Mouse (Mus musculus) olfactory bulb, adult 2 months (tissue): ENCODE data around the gene Creb3l2.

Experiments
- CTCF ChIP-seq: fragments of 200-500 bp; IDR thresholded peaks from 2 replicates; pipeline ENCODE4 v1.5.1; 2012; ENCODE audit warnings: low read depth, mild to moderate bottlenecking, low read length, moderate library complexity; ENCODE audit not compliant: insufficient read depth
- POLR2A ChIP-seq: fragments of 200-500 bp; IDR thresholded peaks from 2 replicates; pipeline ENCODE4 v1.6.1; 2012; ENCODE audit warnings: mild to moderate bottlenecking, low read depth, low read length, moderate library complexity; ENCODE audit not compliant: insufficient read depth

- TF ChIP-seq CTCF (no peak), POLR2A (no peak)
Observed at GRCm38 (mm10) chr6:37282659-37283058, 159.3 kb downstream of the Creb3l2 start.
